Mouse (Mus musculus) heart, embryonic 14.5 days (tissue): Measurements from ENCODE around the gene Mecom. TPM values are rescaled to one million over a fixed set of nuclear protein-coding genes. Genes with fewer than 3 reads are reported as not detected.

Source experiments
- ATAC-seq: fragments of 200-750 bp; cut with Nextera tagmentation; 2 replicates; pipeline ENCODE4 v1.8.0; 2017; ENCODE audit warnings: low read depth, moderate TSS enrichment; ENCODE audit not compliant: insufficient number of reproducible peaks, insufficient read depth, low FRiP score
- H3K27ac ChIP-seq, 2 experiments: fragments of 200-500 bp in 1 of 2; fragments of 300-500 bp in 1 of 2; sonication (generic) in 1 of 2; replicated peaks in 1 of 2; 2 replicates each; pipeline ENCODE4 v1.5.1; 2012 to 2014; ENCODE audit warnings: low read depth in 2 of 2, low read length in 2 of 2, control low read depth in 1 of 2, mild to moderate bottlenecking in 1 of 2, mixed read lengths in 1 of 2; ENCODE audit not compliant: control insufficient read depth in 1 of 2, insufficient read depth in 1 of 2
- H3K27me3 ChIP-seq: fragments of 300-500 bp; sonication (generic); 2 replicates; pipeline ENCODE4 v1.6.1; 2014; ENCODE audit warnings: mild to moderate bottlenecking, low read length, control low read depth; ENCODE audit not compliant: control insufficient read depth, insufficient read depth
- H3K36me3 ChIP-seq: fragments of 300-500 bp; sonication (generic); 2 replicates; pipeline ENCODE4 v1.6.1; 2014; ENCODE audit warnings: mild to moderate bottlenecking, control low read depth, low read length, mixed read lengths; ENCODE audit not compliant: control insufficient read depth, insufficient read depth
- H3K4me1 ChIP-seq, 2 experiments: fragments of 200-500 bp in 1 of 2; fragments of 300-500 bp in 1 of 2; sonication (generic) in 1 of 2; 2 replicates each; pipeline ENCODE4 v1.6.1; 2012 to 2014; ENCODE audit warnings: low read length in 2 of 2, control low read depth in 1 of 2, mixed read lengths in 1 of 2; ENCODE audit not compliant: control insufficient read depth in 2 of 2, insufficient read depth in 2 of 2
- H3K4me2 ChIP-seq: fragments of 300-500 bp; sonication (generic); 2 replicates; pipeline ENCODE4 v1.6.1; 2014; ENCODE audit warnings: mild to moderate bottlenecking, low read length
- H3K4me3 ChIP-seq, 2 experiments: fragments of 200-500 bp in 1 of 2; fragments of 300-500 bp in 1 of 2; sonication (generic) in 1 of 2; 2 replicates each; pipeline ENCODE4 v1.5.1; 2012 to 2014; ENCODE audit warnings: low read length in 2 of 2, mild to moderate bottlenecking in 2 of 2, control low read depth in 1 of 2, low read depth in 1 of 2, moderate library complexity in 1 of 2; ENCODE audit not compliant: control insufficient read depth in 1 of 2, insufficient read depth in 1 of 2
- H3K9ac ChIP-seq: fragments of 300-500 bp; sonication (generic); 2 replicates; pipeline ENCODE4 v1.6.1; 2014; ENCODE audit warnings: mild to moderate bottlenecking, low read length
- H3K9me3 ChIP-seq: fragments of 300-500 bp; sonication (generic); 2 replicates; pipeline ENCODE4 v1.6.1; 2016; ENCODE audit warnings: low read length, control low read depth; ENCODE audit not compliant: control insufficient read depth
- WGBS: fragments of 180-500 bp; shearing (Covaris S2); extraction: QIAGEN DNeasy Blood & Tissue Kit; methylation state at CpG from one replicate; pipeline ENCODE4 v1.1.7; 2014; 5-methylcytosine and 5-hydroxymethylcytosine counted together
- polyA plus RNA-seq: library from polyadenylated mRNA; unstranded; fragments of >200 nt; fragmentation: Nextera tagmentation; extraction: Ambion mirVana; gene quantifications from 2 replicates; pipeline ENCODE4 v1.2.1, GENCODE M21; 2014

The Mecom gene
- polyA plus RNA-seq, 1 experiment from 2014 or later = 23.0 TPM

DNA sequence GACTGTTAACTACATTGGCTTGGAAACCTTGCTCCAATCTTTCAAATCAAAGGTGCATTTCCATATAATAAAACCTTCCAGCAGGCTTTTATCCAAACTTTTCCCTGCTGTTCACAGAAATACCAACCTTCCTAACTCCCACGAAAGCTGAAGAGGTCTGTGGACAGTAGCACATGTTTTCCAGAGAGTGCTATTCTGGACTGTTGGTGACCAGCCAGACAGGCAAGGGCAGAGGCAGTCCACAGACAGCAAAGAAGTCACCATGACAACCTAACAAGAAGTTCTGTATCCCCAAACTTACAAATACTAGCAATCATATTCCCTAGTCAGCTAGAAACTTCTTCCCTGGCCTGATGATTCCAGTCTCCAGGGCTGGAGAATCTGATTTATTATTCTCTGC is 454.8 kb downstream of the Mecom start:
- no peaks in the 10 kb centered on the region for H3K9me3 ChIP-seq
- 19% methylated on average over 1 of the region's 1 CpGs for WGBS

DNA sequence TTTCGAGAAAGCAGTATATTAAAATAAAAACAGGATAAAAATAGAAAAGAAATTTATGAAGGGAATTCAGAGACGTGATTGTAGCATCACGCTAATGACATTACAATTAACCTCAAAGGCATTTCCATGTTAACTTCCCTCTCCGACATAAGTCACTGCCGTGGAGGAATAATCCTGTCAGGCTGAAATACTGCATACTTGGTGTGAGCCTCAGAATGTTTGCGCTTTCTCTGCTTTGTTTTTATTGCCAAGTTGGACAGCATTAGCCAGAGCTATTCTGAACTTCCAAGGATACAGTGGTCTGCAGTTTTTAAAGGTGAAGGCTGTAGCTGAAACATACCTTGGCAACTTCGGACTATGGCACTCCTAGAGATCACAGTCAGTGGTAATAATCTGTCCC is 455.3 kb downstream of the Mecom start:
- Histone ChIP-seq H3K36me3 (no peaks in the 10 kb centered on the region), H3K4me1 (peaks cover 0 to 3% of the 10 kb centered on the region in 2 experiments; a peak in 1 of 4 replicates), H3K9me3 (no peaks in the 10 kb centered on the region), H3K27me3 (no peaks in the 10 kb centered on the region), H3K27ac (0 out of 4 replicates have a peak overlapping the region, but pooled peaks of 1 of the 2 experiments have one; percentile 3), H3K4me2 (no peak overlapping the region), H3K4me3 (no peak overlapping the region), H3K9ac (no peak overlapping the region)
- WGBS = 71% methylated on average over 7 of the region's 7 CpGs
- no peak for ATAC-seq

More for the DNA sequence above, 454.8 kb downstream of the Mecom start:
- Histone ChIP-seq H3K9ac (no peak overlapping the region), H3K27me3 (no peaks in the 10 kb centered on the region), H3K4me1 (peaks cover 0 to 4% of the 10 kb centered on the region in 2 experiments; a peak in 1 of 4 replicates), H3K4me2 (no peak overlapping the region), H3K4me3 (no peak overlapping the region), H3K36me3 (no peaks in the 10 kb centered on the region), H3K27ac (no peak overlapping the region)
- ATAC-seq = no peak

DNA sequence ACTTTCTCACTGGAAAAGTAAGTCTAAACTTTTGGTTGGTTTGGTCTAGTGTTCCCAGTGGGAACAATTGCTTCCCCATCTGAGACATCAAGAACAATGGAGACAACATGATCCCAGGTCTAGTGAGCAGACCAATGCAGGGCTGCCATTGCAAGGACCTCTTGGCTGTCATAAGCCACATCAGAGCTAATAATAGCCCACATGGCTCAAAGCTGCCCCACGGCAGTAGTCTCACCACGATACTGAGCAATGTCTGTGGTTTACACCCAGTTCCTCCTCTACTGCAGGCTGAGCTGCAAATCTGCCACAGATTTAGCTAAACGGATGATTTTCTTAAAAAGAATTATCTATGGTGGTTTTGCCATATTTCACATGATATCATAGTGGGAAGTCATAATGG is 455.9 kb downstream of the Mecom start:
- WGBS = 60% methylated on average over 3 of the region's 3 CpGs
- H3K36me3 ChIP-seq = no peaks in the 10 kb centered on the region
- H3K27ac ChIP-seq = 0 out of 4 replicates have a peak overlapping the region, but pooled peaks of 1 of the 2 experiments have one; percentile 3
- H3K9ac ChIP-seq = no peak overlapping the region
- no peaks in the 10 kb centered on the region for H3K9me3 ChIP-seq
- no peaks in the 10 kb centered on the region for H3K27me3 ChIP-seq
- no peak for ATAC-seq
- H3K4me1 ChIP-seq = no peaks in the 10 kb centered on the region
- no peak overlapping the region for H3K4me3 ChIP-seq
- H3K4me2 ChIP-seq = no peak overlapping the region

DNA sequence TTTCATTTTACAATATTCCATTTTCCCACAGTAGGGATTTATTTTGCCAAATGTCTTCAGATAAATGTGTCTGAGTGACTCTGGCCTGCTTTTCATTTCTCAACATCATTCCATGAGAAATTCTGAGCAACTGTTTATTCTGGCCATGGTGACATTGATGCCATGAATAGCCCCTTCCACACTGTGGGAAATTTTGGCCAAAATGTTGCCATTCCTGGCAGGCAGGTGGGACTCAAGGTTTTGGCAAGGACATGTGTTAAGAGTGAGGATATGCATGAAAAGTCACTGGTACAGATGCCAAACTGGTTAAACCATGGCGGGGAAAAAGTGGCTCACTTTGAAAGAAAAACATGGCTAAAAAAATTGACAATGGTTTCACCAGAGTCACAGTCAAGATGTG is 456.4 kb downstream of the Mecom start:
- H3K9me3 ChIP-seq = no peaks in the 10 kb centered on the region
- WGBS = 82% methylated on average over 1 of the region's 1 CpGs
- H3K36me3 ChIP-seq = no peaks in the 10 kb centered on the region
- no peaks in the 10 kb centered on the region for H3K27me3 ChIP-seq
- no peak overlapping the region for H3K4me3 ChIP-seq
- no peak overlapping the region for H3K9ac ChIP-seq
- no peak overlapping the region for H3K4me2 ChIP-seq
- H3K27ac ChIP-seq = no peak overlapping the region
- ATAC-seq = no peak
- no peaks in the 10 kb centered on the region for H3K4me1 ChIP-seq

DNA sequence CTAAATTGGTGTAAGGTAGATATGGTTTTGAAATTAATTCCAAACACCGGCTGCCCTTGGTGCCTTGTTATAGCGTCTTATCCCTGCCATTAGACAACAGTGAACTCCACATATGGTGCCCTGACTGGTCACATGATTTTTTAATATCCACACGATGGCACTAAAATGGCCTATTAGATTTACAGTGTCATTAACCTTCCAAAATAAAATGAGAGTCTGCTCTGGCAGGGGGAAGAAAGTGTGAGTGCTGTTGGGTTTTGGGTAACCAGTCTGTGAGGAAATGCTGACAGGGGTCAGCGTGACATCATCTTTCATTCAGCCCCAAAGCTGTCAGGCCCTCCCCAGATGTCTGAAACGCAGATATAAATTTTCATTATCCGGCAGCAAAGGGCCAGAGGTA is 461.7 kb downstream of the Mecom start:
- no peak overlapping the region for H3K9ac ChIP-seq
- ATAC-seq = no peak
- no peak overlapping the region for H3K4me3 ChIP-seq
- H3K36me3 ChIP-seq = no peaks in the 10 kb centered on the region
- no peak overlapping the region for H3K4me2 ChIP-seq
- peaks cover 3 to 6% of the 10 kb centered on the region in 2 experiments; a peak in 2 of 4 replicates for H3K4me1 ChIP-seq
- WGBS = 79% methylated on average over 6 of the region's 6 CpGs
- H3K27me3 ChIP-seq = no peaks in the 10 kb centered on the region
- no peak overlapping the region for H3K27ac ChIP-seq
- H3K9me3 ChIP-seq = no peaks in the 10 kb centered on the region

DNA sequence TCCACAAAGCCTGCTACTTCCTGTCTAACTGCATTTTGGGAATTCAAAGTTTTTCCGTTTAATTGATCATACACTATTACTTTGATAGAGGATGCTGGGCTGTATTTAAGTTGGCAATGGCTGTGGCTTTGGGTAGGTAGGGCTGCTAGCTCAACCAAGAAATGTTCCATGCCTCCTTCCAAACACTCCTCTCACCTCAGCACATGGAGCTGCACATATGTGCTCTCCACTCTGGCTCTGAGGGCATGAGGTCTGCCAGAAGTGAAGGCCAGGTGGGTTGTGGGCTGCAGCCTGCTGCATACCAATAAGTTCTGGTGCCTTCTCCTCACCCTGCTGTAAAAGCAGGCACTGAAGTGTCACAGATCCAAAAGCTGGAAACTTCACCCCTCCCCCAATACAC is 464.0 kb downstream of the Mecom start:
- peaks cover 3 to 6% of the 10 kb centered on the region in 2 experiments; a peak in 2 of 4 replicates for H3K4me1 ChIP-seq
- H3K36me3 ChIP-seq = no peaks in the 10 kb centered on the region
- H3K4me3 ChIP-seq = no peak overlapping the region
- H3K27me3 ChIP-seq = no peaks in the 10 kb centered on the region
- no peak overlapping the region for H3K4me2 ChIP-seq
- 66% methylated on average over 1 of the region's 1 CpGs for WGBS
- ATAC-seq = no peak
- H3K27ac ChIP-seq = no peak overlapping the region
- H3K9ac ChIP-seq = no peak overlapping the region
- no peaks in the 10 kb centered on the region for H3K9me3 ChIP-seq

DNA sequence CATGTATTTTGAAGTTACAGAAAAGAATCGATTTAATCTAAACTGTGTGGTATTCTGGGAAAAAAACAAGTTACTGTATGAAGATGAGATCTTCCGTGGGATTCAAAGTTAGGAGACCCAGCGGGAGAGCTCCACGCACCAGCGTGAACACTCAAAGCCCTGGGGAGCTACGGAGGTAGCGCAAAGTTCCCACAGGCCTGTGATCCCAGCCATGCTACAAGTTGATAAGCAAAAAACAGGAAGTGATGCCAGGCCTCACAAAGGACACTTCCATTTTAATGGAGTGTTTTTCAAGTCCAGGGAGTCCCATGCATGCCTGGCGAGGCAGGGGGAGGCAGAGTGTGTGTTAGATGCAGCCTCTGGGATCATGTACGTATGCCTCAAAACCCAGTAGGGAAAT is 464.5 kb downstream of the Mecom start:
- no peaks in the 10 kb centered on the region for H3K27me3 ChIP-seq
- no peaks in the 10 kb centered on the region for H3K9me3 ChIP-seq
- H3K4me1 ChIP-seq = peaks cover 3 to 6% of the 10 kb centered on the region in 2 experiments; a peak in 2 of 4 replicates
- H3K36me3 ChIP-seq = no peaks in the 10 kb centered on the region
- no peak overlapping the region for H3K4me2 ChIP-seq
- no peak overlapping the region for H3K27ac ChIP-seq
- 67% methylated on average over 9 of the region's 9 CpGs for WGBS
- ATAC-seq = no peak
- no peak overlapping the region for H3K9ac ChIP-seq
- no peak overlapping the region for H3K4me3 ChIP-seq

DNA sequence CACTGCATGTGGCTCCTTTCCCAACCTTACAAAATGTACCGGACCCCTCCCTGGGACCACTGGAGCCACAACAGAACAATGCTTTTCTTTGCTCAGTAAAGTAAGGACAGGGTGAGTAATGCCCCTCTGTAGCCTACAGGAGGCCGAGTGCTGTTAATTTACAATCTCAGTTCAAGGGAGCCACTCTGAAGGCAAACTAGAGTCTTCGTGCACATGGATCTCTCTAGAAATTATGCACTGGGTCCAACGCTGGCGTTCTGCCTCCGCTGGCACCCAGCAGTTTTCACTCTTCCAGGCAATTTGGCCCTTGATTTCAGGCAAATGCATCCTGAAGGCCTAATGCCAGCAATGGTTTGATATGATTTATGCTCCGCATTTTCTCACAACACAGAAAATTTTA is 467.0 kb downstream of the Mecom start:
- Histone ChIP-seq H3K4me3 (no peak overlapping the region), H3K9ac (no peak overlapping the region), H3K27me3 (no peaks in the 10 kb centered on the region), H3K36me3 (no peaks in the 10 kb centered on the region), H3K4me1 (peaks cover 3 to 6% of the 10 kb centered on the region in 2 experiments; a peak in 2 of 4 replicates), H3K4me2 (no peak overlapping the region), H3K9me3 (no peaks in the 10 kb centered on the region), H3K27ac (no peak overlapping the region; a peak in 1 of 4 replicates)
- ATAC-seq = no peak
- 80% methylated on average over 7 of the region's 7 CpGs for WGBS
